Mouse (Mus musculus): Measurements from ENCODE around the gene Ccdc155. TPM values are rescaled to one million over a fixed set of nuclear protein-coding genes. Genes with fewer than 3 reads are reported as not detected.
A peak's percentile ranks its signal among the peaks of the same experiment; 100 is the strongest.

The Ccdc155 gene
- 0.17 and 0.53 TPM in 2 replicates for polyA plus RNA-seq (2014; fragmentation: Nextera tagmentation; extraction: Ambion mirVana)

DNA sequence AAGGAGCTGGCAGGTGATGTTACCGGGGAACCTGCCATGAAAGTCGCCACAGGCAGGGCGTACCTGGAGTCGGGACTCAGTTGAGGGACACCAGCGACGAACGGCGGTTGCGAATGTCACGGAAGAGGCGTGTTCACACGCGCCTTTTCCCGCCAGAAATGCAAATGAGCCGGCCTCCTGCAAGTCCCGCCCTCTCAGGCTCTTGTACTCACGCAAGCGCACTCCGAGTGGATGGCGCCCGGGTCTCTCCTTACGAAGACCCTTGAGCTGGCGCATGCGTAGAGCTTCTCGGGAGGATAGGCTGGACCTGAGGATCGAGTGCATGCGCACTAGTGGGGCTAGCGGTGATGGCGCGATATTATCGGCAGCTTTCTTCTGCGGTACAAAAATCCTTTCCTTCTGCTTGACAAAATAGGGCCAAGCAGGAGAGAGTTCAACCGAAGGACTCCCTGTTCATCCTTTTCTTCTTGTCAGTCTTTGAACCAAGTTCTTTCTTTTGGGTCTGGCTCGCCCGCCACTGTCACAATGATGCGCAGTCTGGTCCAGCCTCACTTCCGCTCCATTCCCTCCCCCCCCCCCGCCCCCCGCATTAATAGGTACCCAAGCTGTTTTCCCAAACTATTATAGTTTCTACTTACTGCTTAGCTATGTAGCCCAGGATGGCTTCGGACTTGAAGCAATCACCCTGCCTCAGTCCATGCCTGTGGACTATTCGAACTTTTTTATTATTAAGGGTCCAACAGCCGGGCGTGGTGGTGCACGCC, at the start of gene Ccdc155:
Gene Ccdc155, minus strand, starts transcription at position 513 of the 764 bp plus-strand sequence.
- no peak within 1 kb of the TSS for H3K27ac ChIP-seq (ENCODE audit: low read depth, low read length)
- peak within 1 kb of the TSS; percentile 46 for H3K4me3 ChIP-seq (ENCODE audit: low read depth, low read length)
- H3K4me1 ChIP-seq (replicated peaks; ENCODE audit: control insufficient read depth, insufficient read depth, low read length): peaks cover 3% of the 10 kb centered on the region; the same call in 1 of the 2 replicates
- H3K27me3 ChIP-seq (replicated peaks; ENCODE audit: control insufficient read depth, insufficient read depth, low read length): peaks cover 6% of the 10 kb centered on the region; the same call in 1 of the 2 replicates
- peak; percentile 93 for ATAC-seq (replicated peaks; ENCODE audit: low FRiP score)
- H3K9me3 ChIP-seq (ENCODE audit: control insufficient read depth, low read length): no peaks in the 10 kb centered on the region
- H3K9ac ChIP-seq (ENCODE audit: low read depth, low read length): peak within 1 kb of the TSS; percentile 37
- peak within 1 kb of the TSS; percentile 74 for H3K4me2 ChIP-seq
- H3K36me3 ChIP-seq (ENCODE audit: control insufficient read depth, insufficient read depth, low read length): no peaks in the 10 kb centered on the region
- 7% methylated on average over 44 of the region's 44 CpGs for WGBS
- peak; percentile 89 for DNase-seq (ENCODE audit: low spot score)

DNA sequence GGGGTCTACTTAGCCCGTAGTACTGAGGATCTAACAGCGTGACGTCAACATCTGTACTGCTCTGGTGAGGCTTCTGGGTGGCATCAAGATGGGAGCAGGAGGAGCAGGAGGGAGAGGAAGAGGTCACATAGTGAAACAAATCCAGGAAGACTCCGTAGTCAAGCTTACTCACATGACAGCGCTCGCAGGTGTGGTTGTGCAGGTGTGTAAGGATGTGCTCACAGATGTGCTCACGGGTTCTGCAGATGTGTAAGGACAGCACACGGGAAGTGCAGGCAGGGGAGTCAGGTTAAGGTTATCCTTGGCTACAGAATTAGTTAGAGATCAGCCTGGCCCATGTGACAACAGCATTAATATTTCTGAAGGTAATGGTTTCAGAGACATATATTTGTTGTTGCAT, 49.1 kb upstream of the Ccdc155 start:
- H3K4me3 ChIP-seq (ENCODE audit: low read depth, low read length): no peak overlapping the region
- no peaks in the 10 kb centered on the region for H3K36me3 ChIP-seq (ENCODE audit: control insufficient read depth, insufficient read depth, low read length)
- no peak overlapping the region for H3K27ac ChIP-seq (ENCODE audit: low read depth, low read length)
- no peak overlapping the region for H3K9ac ChIP-seq (ENCODE audit: low read depth, low read length)
- WGBS: 87% methylated on average over 8 of the region's 8 CpGs
- H3K4me2 ChIP-seq: no peak overlapping the region
- H3K9me3 ChIP-seq (ENCODE audit: control insufficient read depth, low read length): no peaks in the 10 kb centered on the region
- peaks cover 5% of the 10 kb centered on the region; the same call in 1 of the 2 replicates for H3K27me3 ChIP-seq (replicated peaks; ENCODE audit: control insufficient read depth, insufficient read depth, low read length)
- H3K4me1 ChIP-seq (replicated peaks; ENCODE audit: control insufficient read depth, insufficient read depth, low read length): no peaks in the 10 kb centered on the region
- ATAC-seq (replicated peaks; ENCODE audit: low FRiP score): no peak
- no peak for DNase-seq (ENCODE audit: low spot score)

DNA sequence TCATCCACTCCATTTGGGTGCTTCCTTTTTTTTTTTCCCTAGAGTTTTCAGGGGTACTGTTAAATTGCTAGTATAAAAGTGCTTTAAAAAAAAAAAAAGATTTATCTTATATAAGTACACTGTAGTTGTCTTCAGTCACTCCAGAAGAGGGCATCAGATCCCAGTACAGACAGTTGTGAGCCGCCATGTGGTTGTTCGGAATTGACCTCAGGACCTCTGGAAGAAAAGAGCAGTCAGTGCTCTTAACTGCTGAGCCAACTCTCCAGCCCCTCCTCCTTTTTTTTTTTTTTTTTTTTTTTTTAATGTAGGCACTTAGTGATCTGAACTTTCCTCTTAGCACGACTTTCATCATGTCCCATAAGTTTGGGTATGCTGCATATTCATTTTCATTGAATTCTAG, 43.0 kb upstream of the Ccdc155 start:
- H3K4me3 ChIP-seq (ENCODE audit: low read depth, low read length): no peak overlapping the region
- no peak overlapping the region for H3K27ac ChIP-seq (ENCODE audit: low read depth, low read length)
- no peak overlapping the region for H3K9ac ChIP-seq (ENCODE audit: low read depth, low read length)
- H3K9me3 ChIP-seq (ENCODE audit: control insufficient read depth, low read length): no peaks in the 10 kb centered on the region
- H3K27me3 ChIP-seq (replicated peaks; ENCODE audit: control insufficient read depth, insufficient read depth, low read length): no peaks in the 10 kb centered on the region
- WGBS: 39% methylated on average over 3 of the region's 3 CpGs
- no peaks in the 10 kb centered on the region for H3K36me3 ChIP-seq (ENCODE audit: control insufficient read depth, insufficient read depth, low read length)
- no peak for ATAC-seq (replicated peaks; ENCODE audit: low FRiP score)
- no peak overlapping the region for H3K4me2 ChIP-seq
- DNase-seq (ENCODE audit: low spot score): no peak
- no peaks in the 10 kb centered on the region for H3K4me1 ChIP-seq (replicated peaks; ENCODE audit: control insufficient read depth, insufficient read depth, low read length)

DNA sequence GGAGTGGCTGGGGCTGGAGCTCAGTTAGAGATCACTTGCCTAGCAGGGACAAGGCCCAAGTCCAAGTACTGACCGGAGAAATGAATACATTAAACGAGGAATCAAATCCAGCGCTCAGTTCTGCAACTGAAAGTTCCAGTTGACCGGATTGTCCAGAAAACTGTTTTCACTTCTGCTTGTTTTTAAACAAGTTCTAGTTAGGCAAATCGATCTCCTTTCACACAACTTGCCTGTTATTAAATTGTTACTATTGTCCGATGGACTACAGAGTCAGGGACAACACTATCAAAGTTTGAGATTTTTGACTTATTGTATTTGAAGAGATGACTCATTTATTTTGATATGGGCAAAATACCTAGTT, 36.7 kb upstream of the Ccdc155 start:
- H3K27ac ChIP-seq (ENCODE audit: low read depth, low read length): no peak overlapping the region
- 82% methylated on average over 6 of the region's 6 CpGs for WGBS
- no peaks in the 10 kb centered on the region for H3K9me3 ChIP-seq (ENCODE audit: control insufficient read depth, low read length)
- no peak overlapping the region for H3K9ac ChIP-seq (ENCODE audit: low read depth, low read length)
- DNase-seq (ENCODE audit: low spot score) (no peak), ATAC-seq (replicated peaks; ENCODE audit: low FRiP score) (no peak)
- no peak overlapping the region for H3K4me3 ChIP-seq (ENCODE audit: low read depth, low read length)
- H3K27me3 ChIP-seq (replicated peaks; ENCODE audit: control insufficient read depth, insufficient read depth, low read length): peaks cover 6% of the 10 kb centered on the region
- H3K36me3 ChIP-seq (ENCODE audit: control insufficient read depth, insufficient read depth, low read length): no peaks in the 10 kb centered on the region
- peaks cover 10% of the 10 kb centered on the region for H3K4me1 ChIP-seq (replicated peaks; ENCODE audit: control insufficient read depth, insufficient read depth, low read length)
- H3K4me2 ChIP-seq: no peak overlapping the region

DNA sequence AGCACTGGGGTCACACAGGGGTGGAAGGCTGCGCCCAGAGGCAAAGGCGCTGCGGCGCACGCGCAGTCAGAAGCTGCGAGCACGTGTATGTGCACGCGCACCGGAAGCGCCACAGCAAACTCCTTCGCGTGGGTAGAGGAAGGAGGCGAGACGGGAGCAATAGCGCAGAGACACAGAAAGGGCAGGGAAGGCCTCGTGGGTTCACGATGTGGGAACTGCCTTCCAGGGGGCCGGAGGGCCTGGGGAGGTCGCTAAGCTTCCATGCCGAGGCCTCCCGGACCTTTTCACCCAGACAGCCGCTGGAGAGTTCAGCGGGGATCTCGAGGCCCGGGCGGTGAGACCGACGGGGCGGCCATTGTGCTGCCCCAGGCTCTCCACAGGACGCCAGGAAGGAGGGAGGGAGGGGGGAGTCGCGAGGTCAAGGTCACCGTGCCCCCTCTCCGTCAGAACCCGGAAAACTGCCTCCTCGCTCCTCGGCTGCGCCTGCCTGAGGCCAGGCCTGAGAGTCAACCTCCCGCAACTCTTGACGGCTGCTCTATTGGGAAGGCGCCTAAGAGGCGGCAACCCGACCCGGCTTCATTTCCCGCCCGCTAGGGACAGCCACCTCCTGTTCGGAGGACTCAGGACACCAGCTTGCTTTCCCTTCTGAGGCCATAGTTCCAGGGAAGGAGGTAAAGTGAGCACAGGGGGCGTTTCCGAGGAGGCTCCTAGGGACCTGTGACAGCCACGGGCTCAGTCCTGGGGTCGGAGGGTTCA, 36.1 kb upstream of the Ccdc155 start, which contains the start of gene Slc6a16:
Gene Slc6a16, plus strand, starts transcription at position 453 of the 756 bp plus-strand sequence.
- H3K4me2 ChIP-seq: peak within 1 kb of the TSS; percentile 44
- peaks cover 10% of the 10 kb centered on the region for H3K4me1 ChIP-seq (replicated peaks; ENCODE audit: control insufficient read depth, insufficient read depth, low read length)
- no peak for ATAC-seq (replicated peaks; ENCODE audit: low FRiP score)
- no peaks in the 10 kb centered on the region for H3K9me3 ChIP-seq (ENCODE audit: control insufficient read depth, low read length)
- no peak within 1 kb of the TSS for H3K27ac ChIP-seq (ENCODE audit: low read depth, low read length)
- H3K4me3 ChIP-seq (ENCODE audit: low read depth, low read length): peak within 1 kb of the TSS; percentile 18; the same call in 1 of the 2 replicates
- DNase-seq (ENCODE audit: low spot score): no peak
- H3K27me3 ChIP-seq (replicated peaks; ENCODE audit: control insufficient read depth, insufficient read depth, low read length): peaks cover 8% of the 10 kb centered on the region
- H3K36me3 ChIP-seq (ENCODE audit: control insufficient read depth, insufficient read depth, low read length): no peaks in the 10 kb centered on the region
- 36% methylated on average over 53 of the region's 53 CpGs for WGBS
- no peak within 1 kb of the TSS for H3K9ac ChIP-seq (ENCODE audit: low read depth, low read length)

DNA sequence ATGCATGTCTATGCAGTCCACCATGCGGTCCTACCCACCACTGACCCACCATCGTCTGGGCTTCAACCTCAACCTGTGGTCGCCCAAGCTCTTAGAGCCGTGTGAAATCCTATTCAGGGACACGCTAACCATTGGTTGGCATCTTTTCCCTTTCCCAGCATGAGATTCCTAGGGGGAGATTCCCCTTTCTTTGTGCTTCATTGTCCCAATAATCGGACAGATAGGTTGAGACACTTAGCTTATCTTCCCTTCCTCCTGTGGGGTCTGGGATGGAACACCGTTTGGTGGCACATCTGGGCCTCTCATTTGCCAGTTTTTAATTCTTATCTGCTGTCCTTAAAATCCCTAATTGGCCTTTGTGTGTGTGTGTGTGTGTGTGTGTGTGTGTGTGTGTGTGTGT, 35.4 kb upstream of the Ccdc155 start:
- H3K4me3 ChIP-seq (ENCODE audit: low read depth, low read length): no peak overlapping the region
- H3K36me3 ChIP-seq (ENCODE audit: control insufficient read depth, insufficient read depth, low read length): no peaks in the 10 kb centered on the region
- no peak for DNase-seq (ENCODE audit: low spot score)
- no peak overlapping the region for H3K4me2 ChIP-seq
- no peak for ATAC-seq (replicated peaks; ENCODE audit: low FRiP score)
- H3K27me3 ChIP-seq (replicated peaks; ENCODE audit: control insufficient read depth, insufficient read depth, low read length): peaks cover 9% of the 10 kb centered on the region
- no peak overlapping the region for H3K9ac ChIP-seq (ENCODE audit: low read depth, low read length)
- H3K27ac ChIP-seq (ENCODE audit: low read depth, low read length): no peak overlapping the region
- H3K4me1 ChIP-seq (replicated peaks; ENCODE audit: control insufficient read depth, insufficient read depth, low read length): peaks cover 11% of the 10 kb centered on the region
- WGBS: 77% methylated on average over 7 of the region's 7 CpGs
- H3K9me3 ChIP-seq (ENCODE audit: control insufficient read depth, low read length): no peaks in the 10 kb centered on the region

DNA sequence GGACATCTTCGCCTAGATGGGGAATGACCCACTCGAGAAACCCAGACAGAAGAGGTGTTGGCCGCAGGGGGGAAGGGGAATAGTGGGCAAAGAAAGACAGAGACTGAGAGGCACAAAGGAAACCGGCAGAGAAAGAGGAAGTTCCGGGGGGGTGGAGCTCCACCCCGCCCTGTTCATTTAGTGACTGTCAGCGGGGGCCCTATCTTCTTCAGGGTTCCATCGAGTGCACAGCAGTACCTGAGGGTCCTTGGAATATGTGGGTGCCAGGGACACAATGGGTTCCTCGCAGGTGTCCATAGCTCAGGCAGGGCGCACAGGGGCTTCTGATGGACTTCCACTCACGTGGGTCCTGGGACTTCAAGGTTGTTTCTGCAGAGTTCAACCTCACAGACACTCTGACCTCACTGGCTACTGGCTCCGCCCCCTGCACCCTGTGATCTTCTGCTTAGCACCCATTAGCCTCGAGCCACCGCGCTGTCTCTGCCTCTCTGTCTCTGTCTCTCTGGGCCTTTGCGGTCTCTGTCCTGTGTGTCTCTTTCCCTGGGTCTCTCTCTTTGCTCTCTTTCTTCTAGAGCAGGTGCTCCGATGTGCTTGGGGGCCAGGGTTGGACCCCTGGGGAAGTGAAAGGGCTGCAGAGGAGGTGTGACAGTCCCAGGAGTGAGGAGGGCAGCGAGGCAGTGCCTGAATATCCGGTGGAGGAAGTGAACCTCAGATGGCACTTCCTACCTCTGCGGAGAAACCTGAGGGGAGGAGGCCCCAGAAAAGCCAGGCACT, 34.2 kb upstream of the Ccdc155 start, which contains the start of gene Cd37:
Gene Cd37, minus strand, starts transcription at position 393 of the 774 bp plus-strand sequence.
- no peaks in the 10 kb centered on the region for H3K36me3 ChIP-seq (ENCODE audit: control insufficient read depth, insufficient read depth, low read length)
- ATAC-seq (replicated peaks; ENCODE audit: low FRiP score) (peak; percentile 78), DNase-seq (ENCODE audit: low spot score) (peak; percentile 68)
- H3K4me2 ChIP-seq: peak within 1 kb of the TSS; percentile 72
- peak within 1 kb of the TSS; percentile 54 for H3K9ac ChIP-seq (ENCODE audit: low read depth, low read length)
- H3K4me3 ChIP-seq (ENCODE audit: low read depth, low read length): peak within 1 kb of the TSS; percentile 45
- H3K27ac ChIP-seq (ENCODE audit: low read depth, low read length): peak within 1 kb of the TSS; percentile 46; the same call in 1 of the 2 replicates
- WGBS: 22% methylated on average over 20 of the region's 20 CpGs
- peaks cover 23% of the 10 kb centered on the region for H3K4me1 ChIP-seq (replicated peaks; ENCODE audit: control insufficient read depth, insufficient read depth, low read length)
- peaks cover 9% of the 10 kb centered on the region for H3K27me3 ChIP-seq (replicated peaks; ENCODE audit: control insufficient read depth, insufficient read depth, low read length)
- no peaks in the 10 kb centered on the region for H3K9me3 ChIP-seq (ENCODE audit: control insufficient read depth, low read length)

Measured in liver, embryonic 11.5 days (tissue).